Mouse (Mus musculus): ENCODE data around the gene Cebpa. TPM values are rescaled to one million over a fixed set of nuclear protein-coding genes. Genes with fewer than 3 reads are reported as not detected.

Cebpa gene
- polyA plus RNA-seq, 1 experiment from 2014 or later, result 12.8 TPM

GRCm38 (mm10) chr7:35099528-35099927 lies 19.6 kb upstream of the Cebpa start:
- CTCF ChIA-PET, result interaction anchor here (0.8 to 1.1 kb wide), 3 partner anchors 9 to 71 kb away, joined by 3 read pairs; no protein-coding TSS in a partner anchor
- TF ChIP-seq CTCF (IDR thresholded peaks at IDR 0.05), result no peak
- no peak for ATAC-seq

GRCm38 (mm10) chr7:35106614-35107013 lies 12.5 kb upstream of the Cebpa start:
- no peak for DNase-seq (ENCODE audit: low read depth, low spot score)
- no peaks in the 10 kb centered on the region for H3K27me3 ChIP-seq
- in situ Hi-C loops (cut with MboI; ENCODE audit: low pct_unique_long_range_greater_than_20kb), result no loop called here
- ChIA-PET CTCF (interaction anchor here (1.1 to 1.4 kb wide), 2 partner anchors 11 to 35 kb away, joined by 3 to 4 read pairs; no protein-coding TSS in a partner anchor), POLR2A (no interaction called here)
- no peak for TF ChIP-seq CTCF (IDR thresholded peaks at IDR 0.05)
- no peak for ATAC-seq

More at GRCm38 (mm10) chr7:35099528-35099927, 19.6 kb upstream of the Cebpa start:
- in situ Hi-C loops (cut with MboI; ENCODE audit: low pct_unique_long_range_greater_than_20kb), result no loop called here
- H3K27me3 ChIP-seq, result no peaks in the 10 kb centered on the region
- no peak for DNase-seq (ENCODE audit: low read depth, low spot score)
- POLR2A ChIA-PET, result no interaction called here

GRCm38 (mm10) chr7:35107630-35108029 lies 11.5 kb upstream of the Cebpa start:
- ATAC-seq, result no peak
- no peak for DNase-seq (ENCODE audit: low read depth, low spot score)
- no peak for TF ChIP-seq CTCF (IDR thresholded peaks at IDR 0.05)
- no peaks in the 10 kb centered on the region for H3K27me3 ChIP-seq
- in situ Hi-C loops (cut with MboI; ENCODE audit: low pct_unique_long_range_greater_than_20kb), result no loop called here
- CTCF ChIA-PET, result interaction anchor here (1.1 to 1.6 kb wide), 3 partner anchors 10 to 61 kb away, joined by 3 to 4 read pairs (median 4); no protein-coding TSS in a partner anchor
- POLR2A ChIA-PET, result no interaction called here

- in situ Hi-C loops (cut with MboI; ENCODE audit: low pct_unique_long_range_greater_than_20kb), result no loop called here
- CTCF ChIA-PET, result interaction anchor here (0.9 to 1.6 kb wide), 4 partner anchors 8 to 61 kb away, joined by 3 to 4 read pairs (median 4); no protein-coding TSS in a partner anchor
- H3K27me3 ChIP-seq, result no peaks in the 10 kb centered on the region
- no peak for TF ChIP-seq CTCF (IDR thresholded peaks at IDR 0.05)
- POLR2A ChIA-PET, result interaction anchor here (1.0 kb wide), 1 partner anchor 9 kb away, joined by 3 read pairs; no protein-coding TSS in a partner anchor
- no peak for DNase-seq (ENCODE audit: low read depth, low spot score)
- ATAC-seq, result no peak
Measured at GRCm38 (mm10) chr7:35108046-35108445, 11.0 kb upstream of the Cebpa start.

GRCm38 (mm10) chr7:35108663-35109062 lies 10.4 kb upstream of the Cebpa start:
- POLR2A ChIA-PET, result interaction anchor here (0.6 to 1.0 kb wide), 2 partner anchors 9 to 16 kb away, joined by 3 to 4 read pairs; no protein-coding TSS in a partner anchor
- H3K27me3 ChIP-seq, result no peaks in the 10 kb centered on the region
- in situ Hi-C loops (cut with MboI; ENCODE audit: low pct_unique_long_range_greater_than_20kb), result no loop called here
- ATAC-seq, result no peak
- no peak for DNase-seq (ENCODE audit: low read depth, low spot score)
- CTCF ChIA-PET, result interaction anchor here (0.9 to 1.6 kb wide), 2 partner anchors 9 to 13 kb away, joined by 3 read pairs; no protein-coding TSS in a partner anchor
- TF ChIP-seq CTCF (IDR thresholded peaks at IDR 0.05), result no peak

GRCm38 (mm10) chr7:35113136-35113535 lies 6.0 kb upstream of the Cebpa start:
- CTCF ChIA-PET, result interaction anchor here (1.1 to 1.7 kb wide), 2 partner anchors 16 to 21 kb away, joined by 3 to 4 read pairs; no protein-coding TSS in a partner anchor
- H3K27me3 ChIP-seq, result no peaks in the 10 kb centered on the region
- POLR2A ChIA-PET, result no interaction called here
- DNase-seq (ENCODE audit: low read depth, low spot score), result no peak
- no peak for ATAC-seq
- no peak for TF ChIP-seq CTCF (IDR thresholded peaks at IDR 0.05)
- in situ Hi-C loops (cut with MboI; ENCODE audit: low pct_unique_long_range_greater_than_20kb), result no loop called here

GRCm38 (mm10) chr7:35113721-35114120 lies 5.4 kb upstream of the Cebpa start:
- in situ Hi-C loops (cut with MboI; ENCODE audit: low pct_unique_long_range_greater_than_20kb), result no loop called here
- POLR2A ChIA-PET, result no interaction called here
- H3K27me3 ChIP-seq, result no peaks in the 10 kb centered on the region
- DNase-seq (ENCODE audit: low read depth, low spot score) (no peak), ATAC-seq (no peak)
- CTCF ChIA-PET, result interaction anchor here (1.1 to 1.7 kb wide), 2 partner anchors 17 to 21 kb away, joined by 3 to 4 read pairs; no protein-coding TSS in a partner anchor
- no peak for TF ChIP-seq CTCF (IDR thresholded peaks at IDR 0.05)

GRCm38 (mm10) chr7:35116524-35116923 lies 2.6 kb upstream of the Cebpa start:
- DNase-seq (ENCODE audit: low read depth, low spot score), result no peak
- no peaks in the 10 kb centered on the region for H3K27me3 ChIP-seq
- in situ Hi-C loops (cut with MboI; ENCODE audit: low pct_unique_long_range_greater_than_20kb), result loop anchor here (5.0 kb wide), 1 partner anchor 64 kb away; no protein-coding TSS in a partner anchor
- no peak for ATAC-seq
- no peak for TF ChIP-seq CTCF (IDR thresholded peaks at IDR 0.05)
- ChIA-PET CTCF (interaction anchor here (0.9 to 6.3 kb wide), 6 partner anchors 30 to 89 kb away, joined by 3 to 69 read pairs (median 4); no protein-coding TSS in a partner anchor), POLR2A (no interaction called here)

GRCm38 (mm10) chr7:35117052-35117451 lies 2.0 kb upstream of the Cebpa start:
- ATAC-seq, result no peak
- ChIA-PET CTCF (interaction anchor here (0.9 to 6.3 kb wide), 4 partner anchors 22 to 91 kb away, joined by 3 to 69 read pairs (median 4); no protein-coding TSS in a partner anchor), POLR2A (interaction anchor here (0.9 to 2.9 kb wide), 2 partner anchors 9 to 53 kb away, joined by 3 to 16 read pairs; no protein-coding TSS in a partner anchor)
- in situ Hi-C loops (cut with MboI; ENCODE audit: low pct_unique_long_range_greater_than_20kb), result loop anchor here (5.0 kb wide), 1 partner anchor 65 kb away; no protein-coding TSS in a partner anchor
- TF ChIP-seq CTCF (IDR thresholded peaks at IDR 0.05), result no peak
- DNase-seq (ENCODE audit: low read depth, low spot score), result no peak
- H3K27me3 ChIP-seq, result no peaks in the 10 kb centered on the region

- no peak for DNase-seq (ENCODE audit: low read depth, low spot score)
- in situ Hi-C loops (cut with MboI; ENCODE audit: low pct_unique_long_range_greater_than_20kb), result loop anchor here (5.0 kb wide), 1 partner anchor 65 kb away; no protein-coding TSS in a partner anchor
- ChIA-PET CTCF (interaction anchor here (0.9 to 6.3 kb wide), 7 partner anchors 10 to 92 kb away, joined by 3 to 69 read pairs (median 4); no protein-coding TSS in a partner anchor), POLR2A (interaction anchor here (0.9 to 2.9 kb wide), 2 partner anchors 9 to 53 kb away, joined by 3 to 16 read pairs; no protein-coding TSS in a partner anchor)
- no peak for TF ChIP-seq CTCF (IDR thresholded peaks at IDR 0.05)
- no peak for ATAC-seq
- no peaks in the 10 kb centered on the region for H3K27me3 ChIP-seq
Measured at GRCm38 (mm10) chr7:35117761-35118098, 1.4 kb upstream of the Cebpa start.

All from Patski (cell line).